Mouse (Mus musculus) hindbrain, embryonic 10.5 days (tissue): ENCODE results near the gene Rnf220. TPM values are rescaled to one million over a fixed set of nuclear protein-coding genes. Genes with fewer than 3 reads are reported as not detected.

Experiments
- DNase-seq: peaks from one replicate; pipeline ENCODE4 v3.0.0-alpha.2; 2017; ENCODE audit warnings: low spot score
- H3K27ac ChIP-seq: fragments of 300-500 bp; sonication (generic); 2 replicates; pipeline ENCODE4 v1.5.1; 2016; ENCODE audit warnings: mild to moderate bottlenecking, moderate library complexity
- H3K27me3 ChIP-seq: fragments of 300-500 bp; sonication (generic); 2 replicates; pipeline ENCODE4 v1.6.1; 2016; ENCODE audit warnings: mild to moderate bottlenecking; ENCODE audit not compliant: poor library complexity, insufficient read depth, severe bottlenecking
- H3K36me3 ChIP-seq: fragments of 300-500 bp; sonication (generic); 2 replicates; pipeline ENCODE4 v1.6.1; 2016; ENCODE audit warnings: mild to moderate bottlenecking, moderate library complexity
- H3K4me1 ChIP-seq: fragments of 300-500 bp; sonication (generic); replicated peaks from 2 replicates; pipeline ENCODE4 v1.6.1; 2016; ENCODE audit warnings: mild to moderate bottlenecking
- H3K4me3 ChIP-seq: fragments of 300-500 bp; sonication (generic); 2 replicates; pipeline ENCODE4 v1.5.1; 2016; ENCODE audit warnings: mild to moderate bottlenecking, moderate library complexity
- H3K9me3 ChIP-seq: fragments of 300-500 bp; sonication (generic); 2 replicates; pipeline ENCODE4 v1.6.1; 2016; ENCODE audit warnings: mild to moderate bottlenecking, moderate library complexity
- WGBS: fragments of 180-500 bp; shearing (Covaris S2); methylation state at CpG from one replicate; pipeline ENCODE4 v1.1.7; 2016; 5-methylcytosine and 5-hydroxymethylcytosine counted together
- polyA plus RNA-seq: library from polyadenylated mRNA; unstranded; fragments of >200 nt; fragmentation: Nextera tagmentation; extraction: Ambion mirVana; gene quantifications from 2 replicates; pipeline ENCODE4 v1.2.1, GENCODE M21; 2016

Gene Rnf220
- 101 TPM in 2 replicates for polyA plus RNA-seq

GRCm38 (mm10) chr4:117496482-117497165 lies at the start of gene Rnf220:
Gene Rnf220 (minus strand): TSS chr4:117497052.
- Histone ChIP-seq H3K27ac (peak within 1 kb of the TSS; percentile 91), H3K4me3 (peak within 1 kb of the TSS; percentile 67), H3K27me3 (peaks cover 86% of the 10 kb centered on the region), H3K9me3 (peaks cover 6% of the 10 kb centered on the region), H3K4me1 (peaks cover 51% of the 10 kb centered on the region), H3K36me3 (no peaks in the 10 kb centered on the region)
- peak; percentile 89 for DNase-seq
- WGBS = under 1% methylated on average over 42 of the region's 42 CpGs

DNA sequence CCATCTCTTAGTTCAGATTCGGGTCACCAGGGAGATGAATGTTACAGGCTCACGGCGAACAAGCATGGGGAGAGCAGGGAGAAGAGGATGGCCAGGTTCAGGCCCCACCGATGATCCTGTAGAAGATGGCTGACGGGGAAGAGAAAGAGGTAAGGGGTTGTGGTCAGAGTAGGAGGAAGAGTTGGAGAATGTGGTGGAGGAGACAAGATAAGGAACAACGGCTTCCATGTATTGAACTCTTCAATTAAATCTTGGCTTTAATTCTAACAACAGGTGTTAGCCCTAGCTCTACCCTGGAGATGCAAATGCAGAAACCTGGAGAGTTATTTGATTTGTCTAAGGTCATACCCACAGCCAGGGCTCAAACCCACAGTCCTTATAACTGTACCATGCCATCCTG lies 49.8 kb upstream of the Rnf220 start:
- H3K27ac ChIP-seq = no peak overlapping the region
- WGBS = 94% methylated on average over 6 of the region's 6 CpGs
- no peaks in the 10 kb centered on the region for H3K36me3 ChIP-seq
- 0 out of 2 replicates have a peak, but pooled peaks cover 7% of the 10 kb centered on the region for H3K27me3 ChIP-seq
- peaks cover 18% of the 10 kb centered on the region for H3K4me1 ChIP-seq
- H3K9me3 ChIP-seq = no peaks in the 10 kb centered on the region
- DNase-seq = no peak
- H3K4me3 ChIP-seq = no peak overlapping the region

DNA sequence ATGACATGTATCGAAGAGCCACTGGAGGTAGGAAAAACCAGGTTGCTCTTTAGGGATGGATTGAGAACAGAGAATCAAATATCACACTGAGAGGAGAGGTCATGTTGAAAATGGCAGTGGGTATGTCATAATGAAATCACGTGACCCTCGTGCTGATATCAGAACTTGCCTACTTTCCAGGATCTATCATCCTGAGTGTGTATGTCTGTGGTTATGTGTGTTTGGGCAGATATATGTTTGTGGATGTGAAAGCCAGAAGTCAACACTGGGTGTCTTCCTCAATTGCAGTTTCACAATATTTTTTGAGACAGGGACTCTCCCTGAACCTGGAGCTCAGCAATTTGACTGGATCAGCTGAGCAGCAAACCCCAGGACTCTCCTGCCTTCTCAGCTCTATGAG lies 48.6 kb upstream of the Rnf220 start:
- Histone ChIP-seq H3K9me3 (no peaks in the 10 kb centered on the region), H3K27me3 (0 out of 2 replicates have a peak, but pooled peaks cover 7% of the 10 kb centered on the region), H3K36me3 (no peaks in the 10 kb centered on the region), H3K4me1 (peaks cover 7% of the 10 kb centered on the region), H3K27ac (no peak overlapping the region), H3K4me3 (no peak overlapping the region)
- 88% methylated on average over 3 of the region's 3 CpGs for WGBS
- no peak for DNase-seq

DNA sequence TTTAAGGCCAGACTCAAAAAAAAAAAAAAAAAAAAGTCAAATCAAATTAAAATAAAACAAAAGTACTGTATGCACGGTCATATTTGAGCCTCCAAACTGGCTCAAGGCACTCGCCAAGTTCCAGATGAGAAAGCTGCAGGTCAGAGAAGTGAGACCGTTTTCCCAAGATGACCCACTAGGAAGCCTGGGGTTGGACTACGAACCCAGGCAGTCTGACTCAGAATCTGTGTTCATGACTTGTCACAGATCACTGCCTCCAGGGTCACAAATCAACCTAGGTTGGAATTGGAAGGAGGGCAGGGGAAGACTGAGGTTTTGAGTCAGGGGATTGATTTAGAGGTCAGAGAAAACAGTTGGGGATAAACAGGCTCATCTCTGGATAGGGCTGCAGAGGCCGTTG lies 43.7 kb upstream of the Rnf220 start:
- Histone ChIP-seq H3K9me3 (no peaks in the 10 kb centered on the region), H3K4me3 (no peak overlapping the region), H3K4me1 (peaks cover 16% of the 10 kb centered on the region), H3K27ac (no peak overlapping the region), H3K36me3 (no peaks in the 10 kb centered on the region), H3K27me3 (peaks cover 34% of the 10 kb centered on the region)
- DNase-seq = no peak
- 78% methylated on average over 5 of the region's 5 CpGs for WGBS

- 80% methylated on average over 8 of the region's 8 CpGs for WGBS
- Histone ChIP-seq H3K36me3 (no peaks in the 10 kb centered on the region), H3K27me3 (peaks cover 41% of the 10 kb centered on the region), H3K4me1 (peaks cover 17% of the 10 kb centered on the region), H3K4me3 (no peak overlapping the region), H3K27ac (no peak overlapping the region), H3K9me3 (no peaks in the 10 kb centered on the region)
- DNase-seq = no peak
Measured at GRCm38 (mm10) chr4:117539329-117539980, 42.6 kb upstream of the Rnf220 start.

DNA sequence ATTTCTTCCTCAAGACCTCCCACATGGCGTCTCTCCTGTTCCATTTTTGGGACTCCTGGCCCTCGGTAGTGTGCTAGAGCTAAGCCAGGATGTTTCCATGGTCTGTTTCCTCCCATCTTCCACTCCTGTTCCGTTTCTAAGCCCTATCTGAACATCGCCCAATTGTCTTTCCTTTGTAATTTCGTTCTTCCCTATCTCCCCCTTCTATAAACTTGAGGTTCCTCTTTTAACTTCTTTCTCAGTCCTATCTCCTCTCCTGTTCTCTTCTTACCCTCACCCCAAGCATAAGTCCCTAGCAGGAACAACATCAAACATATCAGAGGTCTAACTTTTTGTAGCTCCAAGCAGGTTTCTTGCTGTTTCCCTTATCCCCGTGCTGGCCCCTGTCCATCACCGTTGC lies 40.1 kb upstream of the Rnf220 start:
- peaks cover 17% of the 10 kb centered on the region for H3K4me1 ChIP-seq
- DNase-seq = no peak
- WGBS = 88% methylated on average over 7 of the region's 7 CpGs
- H3K4me3 ChIP-seq = no peak overlapping the region
- H3K27ac ChIP-seq = no peak overlapping the region
- H3K9me3 ChIP-seq = no peaks in the 10 kb centered on the region
- H3K27me3 ChIP-seq = peaks cover 52% of the 10 kb centered on the region
- no peaks in the 10 kb centered on the region for H3K36me3 ChIP-seq

DNA sequence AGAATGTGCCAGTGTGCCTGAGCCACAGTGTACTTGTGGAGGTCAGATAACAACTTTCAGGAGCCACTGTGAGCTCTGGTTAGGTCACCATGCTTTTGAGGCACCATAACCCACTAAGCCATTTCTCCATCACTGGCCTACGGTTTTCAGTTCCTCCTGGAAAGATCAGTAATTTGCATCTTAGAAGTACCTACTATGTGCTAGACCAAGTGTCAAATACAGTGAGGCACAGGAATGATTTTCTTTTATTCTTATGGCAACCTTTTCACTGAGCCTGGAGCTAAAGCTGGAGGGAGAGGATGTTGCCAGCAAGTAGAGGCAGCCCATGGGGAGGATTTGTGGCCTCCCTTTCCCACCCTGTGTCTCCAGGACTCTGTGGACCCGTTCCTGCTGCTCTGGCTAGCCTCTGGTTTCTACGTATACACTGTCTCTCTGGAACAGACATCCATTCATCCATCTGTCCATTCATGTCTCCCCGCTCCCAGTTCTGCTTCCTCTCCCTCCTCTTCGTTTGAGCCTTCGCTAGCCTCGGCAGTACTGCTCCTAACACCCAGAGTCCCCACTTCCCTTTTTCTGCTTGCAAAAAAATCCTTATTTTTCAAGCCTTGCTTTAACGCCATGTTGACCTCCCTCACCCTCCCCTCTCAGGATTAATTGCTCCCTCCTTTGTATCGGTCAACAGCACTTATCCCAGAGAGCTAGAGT lies 38.8 kb upstream of the Rnf220 start:
- DNase-seq = no peak
- Histone ChIP-seq H3K27ac (no peak overlapping the region), H3K36me3 (no peaks in the 10 kb centered on the region), H3K4me3 (no peak overlapping the region), H3K27me3 (peaks cover 66% of the 10 kb centered on the region), H3K4me1 (peaks cover 17% of the 10 kb centered on the region), H3K9me3 (no peaks in the 10 kb centered on the region)
- 70% methylated on average over 9 of the region's 9 CpGs for WGBS

DNA sequence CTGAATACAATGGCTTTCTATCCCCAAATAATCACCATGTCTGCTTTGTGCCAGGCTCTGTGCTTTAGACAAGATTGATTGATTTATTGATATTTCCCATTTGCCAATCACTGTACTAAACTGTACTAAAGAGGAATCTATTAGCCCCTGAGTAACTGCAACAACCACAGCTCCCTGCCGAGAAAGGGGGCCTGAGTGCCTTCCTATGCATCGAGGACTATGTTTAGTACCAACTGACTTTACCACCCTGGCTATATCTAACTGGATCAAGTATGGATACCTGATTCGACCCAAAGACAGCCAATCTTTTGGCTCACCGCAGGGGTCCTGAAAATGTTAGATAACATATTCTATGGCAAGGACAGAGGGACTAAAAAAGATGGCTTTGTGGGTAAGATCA lies 33.0 kb upstream of the Rnf220 start:
- peaks cover 82% of the 10 kb centered on the region for H3K27me3 ChIP-seq
- DNase-seq = no peak
- peaks cover 33% of the 10 kb centered on the region for H3K4me1 ChIP-seq
- no peak overlapping the region for H3K27ac ChIP-seq
- H3K9me3 ChIP-seq = no peaks in the 10 kb centered on the region
- H3K4me3 ChIP-seq = no peak overlapping the region
- no peaks in the 10 kb centered on the region for H3K36me3 ChIP-seq
- WGBS = 68% methylated on average over 4 of the region's 4 CpGs

DNA sequence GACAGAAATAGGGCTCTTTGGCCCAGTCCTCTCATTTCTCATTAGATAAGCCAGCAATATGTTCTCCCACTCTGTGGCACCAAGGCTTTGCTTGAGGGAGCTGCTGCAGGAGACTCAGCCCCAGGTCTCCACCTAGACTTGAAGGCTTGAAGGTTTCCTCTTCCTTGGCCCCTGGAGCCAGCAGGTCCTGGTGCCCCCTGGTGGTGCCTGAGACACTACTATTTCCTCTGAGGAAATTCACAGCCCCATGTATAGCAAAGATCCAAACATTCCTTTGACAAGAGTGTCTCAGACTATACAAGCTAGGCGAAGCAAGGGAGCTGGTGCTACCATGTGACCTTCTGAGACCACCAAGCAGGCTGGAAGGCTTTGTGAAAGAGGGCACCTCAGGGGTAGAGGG lies 31.1 kb upstream of the Rnf220 start:
- Histone ChIP-seq H3K27ac (no peak overlapping the region), H3K36me3 (no peaks in the 10 kb centered on the region), H3K27me3 (peaks cover 76% of the 10 kb centered on the region), H3K4me3 (no peak overlapping the region), H3K4me1 (peaks cover 33% of the 10 kb centered on the region), H3K9me3 (no peaks in the 10 kb centered on the region)
- DNase-seq = peak; percentile 55
- WGBS = 26% methylated on average over 1 of the region's 1 CpGs

- Histone ChIP-seq H3K9me3 (no peaks in the 10 kb centered on the region), H3K36me3 (no peaks in the 10 kb centered on the region), H3K4me1 (peaks cover 33% of the 10 kb centered on the region), H3K27ac (0 out of 2 replicates have a peak overlapping the region, but pooled peaks have one; percentile 29), H3K4me3 (no peak overlapping the region), H3K27me3 (peaks cover 78% of the 10 kb centered on the region)
- 62% methylated on average over 9 of the region's 9 CpGs for WGBS
- DNase-seq = no peak
Measured at GRCm38 (mm10) chr4:117527116-117527899, 30.5 kb upstream of the Rnf220 start.

- WGBS = 92% methylated on average over 5 of the region's 5 CpGs
- Histone ChIP-seq H3K9me3 (no peaks in the 10 kb centered on the region), H3K4me1 (peaks cover 33% of the 10 kb centered on the region), H3K4me3 (no peak overlapping the region), H3K27me3 (peaks cover 70% of the 10 kb centered on the region), H3K27ac (no peak overlapping the region), H3K36me3 (no peaks in the 10 kb centered on the region)
- no peak for DNase-seq
Measured at GRCm38 (mm10) chr4:117525990-117526389, 29.1 kb upstream of the Rnf220 start.

DNA sequence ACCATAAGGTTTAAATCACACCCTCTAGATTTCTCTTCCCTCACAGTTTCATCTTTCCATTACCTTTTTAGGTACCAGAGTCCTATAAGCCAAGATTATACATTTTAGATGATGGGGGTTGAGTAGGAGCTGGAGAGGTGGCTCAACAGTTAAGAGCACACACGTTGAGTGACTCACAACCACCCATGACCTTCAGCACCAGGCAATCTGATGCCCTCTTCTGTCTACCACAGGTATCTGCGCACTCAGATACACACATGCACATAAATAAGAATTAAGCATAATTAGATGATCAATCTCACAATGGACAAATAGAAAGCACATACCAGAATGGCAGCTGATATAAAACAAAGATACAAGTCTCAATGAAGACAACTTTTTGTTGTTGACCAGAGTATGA lies 24.5 kb upstream of the Rnf220 start:
- 78% methylated on average over 2 of the region's 2 CpGs for WGBS
- H3K36me3 ChIP-seq = no peaks in the 10 kb centered on the region
- H3K4me3 ChIP-seq = no peak overlapping the region
- DNase-seq = no peak
- H3K27ac ChIP-seq = no peak overlapping the region
- H3K27me3 ChIP-seq = peaks cover 43% of the 10 kb centered on the region
- no peaks in the 10 kb centered on the region for H3K9me3 ChIP-seq
- H3K4me1 ChIP-seq = no peaks in the 10 kb centered on the region
